Mouse (Mus musculus): ENCODE results near the gene Skp2.

GRCm38 (mm10) chr15:9127051-9127791 lies 28.0 kb downstream of the Skp2 start:
- TF ChIP-seq ZNF384 (IDR thresholded peaks at IDR 0.05; ENCODE audit: low read depth, low read length) (no peak), HCFC1 (IDR thresholded peaks at IDR 0.05; ENCODE audit: borderline replicate concordance, insufficient read depth, low read length) (no peak), MAFK (IDR thresholded peaks at IDR 0.05; ENCODE audit: insufficient read depth, low read depth, low read length) (no peak)
